Mouse (Mus musculus): Measurements from ENCODE around the gene Hnrnpr. TPM values are rescaled to one million over a fixed set of nuclear protein-coding genes. Genes with fewer than 3 reads are reported as not detected.
A peak's percentile ranks its signal among the peaks of the same experiment; 100 is the strongest.

Gene Hnrnpr
- total RNA-seq, 2 experiments from 2014 or later = 164 to 172 TPM

DNA sequence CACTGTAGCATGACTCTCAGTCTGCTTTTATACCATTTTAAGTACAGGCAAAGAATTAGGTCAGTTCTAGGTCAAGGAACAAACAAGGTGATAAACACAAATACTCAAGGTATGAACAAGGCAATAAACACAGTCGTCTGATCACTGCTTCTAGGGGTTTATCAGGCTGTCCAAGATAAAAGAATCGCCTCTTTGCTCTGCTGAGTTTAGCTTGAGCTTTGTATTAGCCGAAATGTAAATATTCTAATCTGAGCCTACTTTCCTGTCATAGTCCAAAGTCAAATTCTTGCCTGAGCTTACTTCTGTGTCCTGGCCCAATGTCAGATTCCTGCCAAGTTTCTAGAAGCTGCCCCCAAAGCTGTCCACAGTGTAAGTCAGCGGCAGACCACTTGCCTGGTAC, 8.3 kb upstream of the Hnrnpr start:
- ATAC-seq (replicated peaks; ENCODE audit: poor library complexity, severe bottlenecking) = no peak

- no peak for ATAC-seq (replicated peaks; ENCODE audit: poor library complexity, severe bottlenecking)
These were observed 6.6 kb upstream of the Hnrnpr start for GRCm38 (mm10) chr4:136304181-136304580.

DNA sequence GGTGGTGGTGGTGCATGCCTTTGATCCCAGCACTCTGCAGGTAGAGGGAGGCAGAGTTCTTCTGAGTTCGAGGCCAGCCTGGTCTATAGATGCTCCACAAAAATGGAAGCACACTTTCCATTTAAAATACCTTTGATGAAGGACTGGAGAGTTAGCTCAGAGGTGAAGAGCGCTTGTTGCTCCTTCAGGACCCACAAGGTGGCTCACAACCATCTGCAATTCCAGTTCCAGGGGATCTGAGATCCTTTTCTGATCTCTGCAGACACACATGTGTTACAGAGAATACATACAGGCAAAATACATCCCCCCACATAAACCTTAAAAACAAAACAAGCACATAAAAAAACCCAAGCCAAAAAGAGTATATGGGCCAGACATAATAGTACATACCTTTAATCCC, 2.4 kb upstream of the Hnrnpr start:
- ATAC-seq (replicated peaks; ENCODE audit: poor library complexity, severe bottlenecking) = no peak

- ATAC-seq (replicated peaks; ENCODE audit: poor library complexity, severe bottlenecking) = peak; percentile 65
These were observed 962 bp upstream of the Hnrnpr start for GRCm38 (mm10) chr4:136309780-136310179.

DNA sequence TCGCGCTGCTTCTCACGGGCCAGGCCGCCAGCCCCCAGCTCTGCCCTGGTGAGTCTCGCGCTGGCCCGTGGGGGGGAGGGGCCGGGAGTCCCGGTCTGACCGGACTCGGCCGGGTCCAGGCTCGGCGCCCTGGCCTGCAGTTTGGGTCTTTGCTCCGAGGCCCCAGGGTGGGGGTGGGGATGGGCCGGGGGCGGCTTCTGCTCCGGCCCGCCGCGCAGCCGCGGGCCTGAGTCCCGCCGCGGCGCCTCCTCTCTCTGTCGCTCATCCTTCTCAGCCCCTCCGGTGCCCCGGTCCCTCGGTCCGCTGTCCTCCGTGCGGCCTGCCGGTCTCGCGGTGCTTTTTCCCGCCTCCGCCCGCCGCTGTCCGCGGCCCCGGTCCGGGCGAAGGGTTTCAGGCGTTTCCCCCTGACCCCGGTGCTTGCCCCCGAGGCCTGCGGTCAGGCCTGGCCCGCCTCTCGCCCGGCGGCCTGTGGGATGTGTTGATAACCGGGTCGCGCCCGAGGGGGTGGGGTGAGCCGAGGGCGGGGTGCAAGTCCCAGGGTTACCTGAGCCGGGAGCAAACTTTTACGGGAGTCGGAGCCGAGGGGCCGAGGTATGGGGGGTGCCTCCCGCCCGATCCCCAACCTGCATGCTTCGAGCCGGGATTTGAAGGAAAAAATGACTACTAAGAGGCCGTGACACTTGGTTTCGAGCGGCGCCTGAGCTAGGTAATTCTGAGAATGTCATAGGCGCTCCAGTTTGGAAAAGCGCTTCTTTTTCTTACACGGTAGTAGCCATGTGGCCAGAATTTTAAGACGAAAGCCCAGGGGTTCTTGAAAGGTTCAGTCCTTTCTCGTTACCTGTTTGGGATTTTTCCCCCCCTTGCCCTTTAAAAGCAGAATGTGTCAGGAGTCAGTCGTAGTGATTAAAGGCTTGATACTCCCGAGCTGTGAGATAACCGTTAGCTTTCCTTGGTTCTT, 579 bp downstream of the Hnrnpr start:
- ATAC-seq (replicated peaks; ENCODE audit: poor library complexity, severe bottlenecking) = peak; percentile 24

DNA sequence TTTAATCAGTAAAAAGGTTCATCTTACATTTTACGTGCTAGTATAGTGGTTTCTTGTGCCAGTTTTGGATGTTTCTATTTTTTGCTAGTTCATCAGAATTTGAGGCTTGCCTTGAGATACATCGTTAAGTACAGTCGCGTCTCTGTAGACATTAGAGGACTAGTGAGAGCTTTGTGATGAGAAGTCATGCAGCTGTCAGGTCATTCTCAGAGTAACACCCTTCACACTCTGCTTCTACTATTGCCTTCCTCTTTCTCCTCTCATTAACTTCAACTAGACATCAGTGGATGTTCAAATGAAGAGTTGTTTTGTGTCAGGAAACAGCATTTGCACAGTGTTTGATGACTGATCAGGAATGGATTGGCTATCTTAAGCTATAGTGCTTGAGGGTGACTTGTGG, 1.9 kb downstream of the Hnrnpr start:
- no peak for ATAC-seq (replicated peaks; ENCODE audit: poor library complexity, severe bottlenecking)

DNA sequence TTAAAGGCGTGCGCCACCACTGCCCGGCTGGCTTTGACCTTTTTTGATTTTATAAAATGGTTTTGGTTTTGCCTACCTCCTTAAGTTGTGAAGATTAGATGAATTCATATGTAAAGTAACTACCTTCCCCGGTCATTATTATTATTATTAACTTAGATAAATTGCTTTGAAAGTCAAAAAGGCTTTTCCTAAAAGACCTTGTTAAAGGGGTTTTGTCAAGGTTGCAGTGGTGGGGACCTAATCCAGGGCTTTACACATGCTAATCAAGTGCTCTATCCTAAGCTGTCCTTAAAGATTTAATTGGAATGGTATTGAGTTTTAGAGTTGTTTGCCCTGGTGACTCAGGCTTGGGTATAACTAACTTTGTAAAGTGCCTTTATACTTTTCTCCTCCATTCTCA, 6.9 kb downstream of the Hnrnpr start:
- no peak for ATAC-seq (replicated peaks; ENCODE audit: poor library complexity, severe bottlenecking)

- no peak for ATAC-seq (replicated peaks; ENCODE audit: poor library complexity, severe bottlenecking)
These were observed 9.3 kb downstream of the Hnrnpr start for GRCm38 (mm10) chr4:136320016-136320415.

- no peak for ATAC-seq (replicated peaks; ENCODE audit: poor library complexity, severe bottlenecking)
These were observed 13.5 kb downstream of the Hnrnpr start for GRCm38 (mm10) chr4:136324226-136324625.

- ATAC-seq (replicated peaks; ENCODE audit: poor library complexity, severe bottlenecking) = no peak
These were observed 16.5 kb downstream of the Hnrnpr start for GRCm38 (mm10) chr4:136327238-136327637.

- ATAC-seq (replicated peaks; ENCODE audit: poor library complexity, severe bottlenecking) = no peak
These were observed 17.4 kb downstream of the Hnrnpr start for GRCm38 (mm10) chr4:136328115-136328514.

- no peak for ATAC-seq (replicated peaks; ENCODE audit: poor library complexity, severe bottlenecking)
These were observed 21.0 kb downstream of the Hnrnpr start for GRCm38 (mm10) chr4:136331709-136332108.

GRCm38 (mm10) chr4:136333191-136333590, 22.4 kb downstream of the Hnrnpr start:
- no peak for ATAC-seq (replicated peaks; ENCODE audit: poor library complexity, severe bottlenecking)

- no peak for ATAC-seq (replicated peaks; ENCODE audit: poor library complexity, severe bottlenecking)
These were observed 24.3 kb downstream of the Hnrnpr start for GRCm38 (mm10) chr4:136335065-136335464.

DNA sequence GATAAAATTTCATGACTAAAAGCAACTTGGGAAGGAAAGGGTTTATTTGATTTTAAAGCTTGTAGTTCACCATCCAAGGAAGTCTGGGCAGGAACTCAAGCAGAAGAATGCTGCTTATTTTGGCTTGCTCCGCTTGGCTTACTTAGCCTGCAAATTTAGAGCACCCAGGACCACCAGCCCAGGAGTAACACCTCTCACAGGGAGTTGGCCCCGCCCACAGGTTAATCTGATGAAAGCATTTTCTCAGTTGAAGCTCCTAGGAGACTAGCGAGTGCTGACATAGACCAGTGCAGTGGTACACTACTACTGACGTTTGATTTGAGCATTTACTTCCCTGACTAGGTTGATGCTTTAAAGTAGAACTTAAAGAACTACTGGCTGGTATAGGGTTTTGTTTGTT, 26.4 kb downstream of the Hnrnpr start:
- ATAC-seq (replicated peaks; ENCODE audit: poor library complexity, severe bottlenecking) = no peak

DNA sequence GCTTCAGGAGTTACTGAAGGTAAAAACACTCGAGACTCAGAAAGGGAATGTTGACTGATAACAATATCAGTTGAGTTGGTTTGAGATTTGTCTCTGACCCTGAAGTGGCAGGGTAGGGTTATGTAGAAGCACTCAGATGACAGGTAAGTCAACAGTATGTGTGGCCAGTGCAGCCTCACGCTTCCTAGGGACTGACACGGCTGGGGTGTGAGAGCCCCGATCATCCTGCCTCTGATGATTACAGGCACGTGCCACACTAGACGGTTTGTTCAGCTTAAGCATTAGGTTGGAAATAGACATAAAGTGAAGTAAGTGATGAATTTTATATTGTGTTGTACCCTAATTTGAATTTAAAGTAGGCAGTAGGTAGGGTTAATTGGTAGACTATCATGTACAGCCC, 38.9 kb downstream of the Hnrnpr start:
- no peak for ATAC-seq (replicated peaks; ENCODE audit: poor library complexity, severe bottlenecking)

DNA sequence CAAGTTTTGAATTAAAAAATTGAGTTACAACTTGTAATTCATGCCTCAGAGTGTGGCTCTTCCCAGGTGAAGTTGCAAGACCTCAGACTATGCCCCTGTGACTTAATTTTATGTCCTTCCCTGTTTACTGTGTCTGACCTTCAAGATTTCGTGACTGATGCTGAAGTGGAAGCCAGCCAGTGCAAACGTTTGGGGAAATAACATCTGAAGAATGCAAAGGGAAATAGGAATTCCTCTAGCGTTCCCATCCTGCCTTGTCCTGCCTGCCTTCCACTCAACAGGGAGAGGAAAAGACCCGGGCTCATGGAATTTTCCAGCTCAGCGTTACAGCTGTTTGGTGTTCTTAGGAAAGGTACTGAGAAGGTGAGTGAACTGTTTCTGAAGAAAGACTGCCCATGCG, 46.3 kb downstream of the Hnrnpr start:
- ATAC-seq (replicated peaks; ENCODE audit: poor library complexity, severe bottlenecking) = no peak

DNA sequence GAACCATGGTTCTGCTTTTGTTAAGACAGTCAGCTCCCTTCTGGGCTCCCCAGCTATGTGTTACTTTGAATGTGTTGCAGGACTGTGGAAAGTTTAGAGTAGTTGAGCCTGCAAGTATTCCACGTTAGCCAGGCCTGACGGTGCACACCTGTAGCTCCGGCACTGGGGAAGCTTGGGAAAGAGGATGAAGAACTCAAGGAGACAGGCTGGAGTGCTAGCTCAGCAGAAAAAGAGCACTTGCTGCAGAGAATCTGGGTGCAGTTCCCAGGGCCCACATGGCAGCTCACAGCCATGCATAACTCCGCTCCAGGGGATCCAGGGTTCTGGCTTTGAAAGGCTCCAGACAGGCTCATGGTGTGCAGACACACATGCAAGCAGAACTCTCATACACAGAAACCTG, 46.7 kb downstream of the Hnrnpr start:
- no peak for ATAC-seq (replicated peaks; ENCODE audit: poor library complexity, severe bottlenecking)

DNA sequence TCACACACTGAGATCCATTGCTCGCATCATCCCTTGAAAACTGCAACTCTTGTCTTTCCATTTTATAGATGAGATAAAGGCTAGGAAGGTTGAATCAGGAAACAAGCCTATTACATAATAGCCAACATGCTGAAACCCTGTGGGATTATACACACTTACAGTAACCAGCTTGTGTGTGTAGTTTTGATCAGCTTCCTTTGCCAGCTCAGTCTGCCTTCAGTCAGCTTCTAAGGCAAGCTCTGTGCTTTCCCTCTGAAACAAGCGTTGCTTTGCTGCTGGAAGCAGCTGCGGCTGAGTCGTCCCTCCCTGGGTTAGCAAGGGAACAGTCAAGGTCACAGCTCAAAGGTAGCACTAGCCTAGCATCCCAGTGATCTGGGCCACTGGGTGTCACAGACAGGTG, 57.1 kb downstream of the Hnrnpr start:
- ATAC-seq (replicated peaks; ENCODE audit: poor library complexity, severe bottlenecking) = no peak

DNA sequence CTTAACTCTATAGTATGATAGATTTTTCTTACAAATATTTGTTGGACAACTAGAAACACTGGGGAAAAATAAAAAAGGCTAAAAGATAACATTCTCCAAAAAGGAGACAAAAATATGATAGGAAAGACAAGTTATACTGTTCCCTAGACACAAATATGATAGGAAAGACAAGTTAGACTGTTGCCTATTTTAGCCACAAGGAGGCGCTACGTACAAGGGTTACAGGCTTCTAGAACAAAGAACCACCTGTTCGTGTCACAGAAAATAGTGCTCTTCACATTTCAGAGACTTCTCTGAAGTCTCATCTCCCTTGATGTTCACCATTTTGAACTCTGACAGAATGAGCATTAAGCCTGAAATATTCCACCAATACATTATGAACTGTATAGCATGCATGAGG, 59.0 kb downstream of the Hnrnpr start:
- no peak; the same call in 1 of the 2 replicates for ATAC-seq (replicated peaks; ENCODE audit: poor library complexity, severe bottlenecking)

- ATAC-seq (replicated peaks; ENCODE audit: poor library complexity, severe bottlenecking) = no peak
These were observed 62.9 kb downstream of the Hnrnpr start for GRCm38 (mm10) chr4:136373494-136374181.

- no peak for ATAC-seq (replicated peaks; ENCODE audit: poor library complexity, severe bottlenecking)
These were observed 66.3 kb downstream of the Hnrnpr start for GRCm38 (mm10) chr4:136377001-136377400.
